Mouse (Mus musculus) embryonic stem cell, embryonic (primary cell): ENCODE results near the gene Palmd.

Experiments
- CTCF ChIA-PET, 4 experiments: fragments of 300-600 bp in 2 of 4; fragments of 350-600 bp in 2 of 4; sonication (Branson Sonifier 250); formaldehyde crosslinking; loops; one replicate each; lab custom pipeline; 2022; ENCODE audit warnings: inconsistent platforms in 2 of 4; lab: Charles Lee
- POLR2A ChIA-PET, 4 experiments: fragments of 300-600 bp in 2 of 4; fragments of 350-600 bp in 2 of 4; sonication (Branson Sonifier 250); formaldehyde crosslinking; loops; one replicate each; lab custom pipeline; 2022; ENCODE audit warnings: antibody characterized with exemption in 4 of 4, inconsistent platforms in 1 of 4; lab: Charles Lee

Palmd gene

GRCm38 (mm10) chr3:116968540-116968997 is at the start of gene Palmd:
TSS of gene Palmd (minus strand) at chr3:116968987.
- POLR2A ChIA-PET, result interaction anchor here in 1 of 4 experiments (0.7 kb wide), 1 partner anchor 462 kb away, joined by 3 read pairs; no protein-coding TSS in a partner anchor
- CTCF ChIA-PET, result no interaction called here

- CTCF ChIA-PET, result no interaction called here
- POLR2A ChIA-PET, result no interaction called here
Observed at GRCm38 (mm10) chr3:117010182-117010581, 41.4 kb upstream of the Palmd start.

- ChIA-PET POLR2A (no interaction called here), CTCF (no interaction called here)
Observed at GRCm38 (mm10) chr3:117007340-117007739, 38.6 kb upstream of the Palmd start.

- ChIA-PET CTCF (no interaction called here), POLR2A (no interaction called here)
Observed at GRCm38 (mm10) chr3:117006636-117007035, 37.8 kb upstream of the Palmd start.

- POLR2A ChIA-PET, result no interaction called here
Observed at GRCm38 (mm10) chr3:117003379-117003778, 34.6 kb upstream of the Palmd start.

GRCm38 (mm10) chr3:117001686-117002485 is 33.1 kb upstream of the Palmd start:
- ChIA-PET CTCF (no interaction called here), POLR2A (no interaction called here)

More at GRCm38 (mm10) chr3:117003379-117003778, 34.6 kb upstream of the Palmd start:
- CTCF ChIA-PET, result no interaction called here

GRCm38 (mm10) chr3:116993011-116993410 is 24.2 kb upstream of the Palmd start:
- ChIA-PET POLR2A (no interaction called here), CTCF (no interaction called here)

GRCm38 (mm10) chr3:116991180-116991579 is 22.4 kb upstream of the Palmd start:
- ChIA-PET CTCF (no interaction called here), POLR2A (interaction anchor here in 1 of 4 experiments (1.6 kb wide), 1 partner anchor 9 kb away, joined by 4 read pairs; no protein-coding TSS in a partner anchor)

- POLR2A ChIA-PET, result no interaction called here
- CTCF ChIA-PET, result no interaction called here
Observed at GRCm38 (mm10) chr3:116988221-116988620, 19.4 kb upstream of the Palmd start.

- CTCF ChIA-PET, result no interaction called here
- POLR2A ChIA-PET, result no interaction called here
Observed at GRCm38 (mm10) chr3:116986451-116986850, 17.7 kb upstream of the Palmd start.

- CTCF ChIA-PET, result no interaction called here
- POLR2A ChIA-PET, result no interaction called here
Observed at GRCm38 (mm10) chr3:116985741-116986140, 17.0 kb upstream of the Palmd start.

GRCm38 (mm10) chr3:116985042-116985455 is 16.3 kb upstream of the Palmd start:
- POLR2A ChIA-PET, result no interaction called here
- CTCF ChIA-PET, result interaction anchor here in 1 of 4 experiments (0.6 kb wide), 1 partner anchor 79 kb away, joined by 4 read pairs; no protein-coding TSS in a partner anchor

- CTCF ChIA-PET, result no interaction called here
- POLR2A ChIA-PET, result interaction anchor here in 1 of 4 experiments (1.7 kb wide), 1 partner anchor 9 kb away, joined by 4 read pairs; no protein-coding TSS in a partner anchor
Observed at GRCm38 (mm10) chr3:116981811-116982575, 13.2 kb upstream of the Palmd start.

- CTCF ChIA-PET, result interaction anchor here in 1 of 4 experiments (0.5 kb wide), 1 partner anchor 67 kb away, joined by 6 read pairs; no protein-coding TSS in a partner anchor
- POLR2A ChIA-PET, result interaction anchor here in 1 of 4 experiments (0.5 kb wide), 1 partner anchor 548 kb away, joined by 3 read pairs; no protein-coding TSS in a partner anchor
Observed at GRCm38 (mm10) chr3:116969786-116970185, 999 bp upstream of the Palmd start.

- ChIA-PET POLR2A (interaction anchor here in 1 of 4 experiments (0.7 kb wide), 2 partner anchors 49 to 463 kb away, joined by 3 to 4 read pairs; no protein-coding TSS in a partner anchor), CTCF (no interaction called here)
Observed at GRCm38 (mm10) chr3:116969003-116969402, 216 bp upstream of the Palmd start.

- CTCF ChIA-PET, result no interaction called here
- POLR2A ChIA-PET, result interaction anchor here in 1 of 4 experiments (0.6 to 0.7 kb wide), 2 partner anchors 16 to 223 kb away, joined by 3 to 5 read pairs; no protein-coding TSS in a partner anchor
Observed at GRCm38 (mm10) chr3:116967967-116968366, 820 bp downstream of the Palmd start, which contains the start of gene 4930455H04Rik. TSS of gene 4930455H04Rik (plus strand) at chr3:116968267.

GRCm38 (mm10) chr3:116967436-116967835 is 1.4 kb downstream of the Palmd start:
- POLR2A ChIA-PET, result interaction anchor here in 1 of 4 experiments (0.7 kb wide), 1 partner anchor 16 kb away, joined by 3 read pairs; no protein-coding TSS in a partner anchor
- CTCF ChIA-PET, result no interaction called here

- POLR2A ChIA-PET, result no interaction called here
- CTCF ChIA-PET, result no interaction called here
Observed at GRCm38 (mm10) chr3:116966800-116967199, 2.0 kb downstream of the Palmd start.

- CTCF ChIA-PET, result interaction anchor here in 1 of 4 experiments (0.8 kb wide), 1 partner anchor 53 kb away, joined by 3 read pairs; no protein-coding TSS in a partner anchor
- POLR2A ChIA-PET, result no interaction called here
Observed at GRCm38 (mm10) chr3:116966225-116966624, 2.6 kb downstream of the Palmd start.
